Mouse (Mus musculus) megakaryocyte progenitor cell, adult 5-6 weeks (primary cell): ENCODE data around the gene Ninj1. TPM values are rescaled to one million over a fixed set of nuclear protein-coding genes. Genes with fewer than 3 reads are reported as not detected.

Experiments
- ATAC-seq: replicated peaks from 2 replicates; pipeline ENCODE4 v1.8.0; 2016; ENCODE audit warnings: mild to moderate bottlenecking, moderate TSS enrichment, inconsistent platforms; ENCODE audit not compliant: poor library complexity
- total RNA-seq, 2 experiments: library from RNA; stranded (forward) in 1 of 2; stranded (reverse) in 1 of 2; fragments of 157-497, 149-512 nt in 1 of 2; fragments of 200-1000 nt in 1 of 2; gene quantifications; 2 replicates each; pipeline versions ENCODE4 v1.2.3 to v1.2.4; 2015 to 2017

The Ninj1 gene
- total RNA-seq, 2 experiments from 2014 or later: 38.4 to 68.2 TPM

DNA sequence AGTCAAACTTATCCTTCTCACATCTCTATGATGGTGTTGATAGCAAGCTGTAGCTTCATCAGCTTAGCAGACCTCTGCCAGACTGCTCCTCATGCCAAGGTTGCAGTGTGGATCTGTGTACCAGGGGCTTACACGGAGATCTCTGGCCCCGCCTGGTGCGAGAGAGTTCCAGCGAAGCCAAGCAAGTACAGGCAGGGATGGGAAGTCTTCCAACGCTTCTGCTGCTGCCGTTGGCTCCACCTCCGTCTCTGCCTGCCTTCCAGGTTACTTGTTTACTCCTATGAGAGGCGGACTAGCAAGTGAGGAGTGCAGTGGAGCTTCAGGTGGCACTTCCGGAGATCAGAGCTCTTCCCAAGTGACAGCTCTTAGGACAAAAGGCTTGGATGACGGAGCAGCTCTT, 37.0 kb downstream of the Ninj1 start:
- no peak for ATAC-seq

DNA sequence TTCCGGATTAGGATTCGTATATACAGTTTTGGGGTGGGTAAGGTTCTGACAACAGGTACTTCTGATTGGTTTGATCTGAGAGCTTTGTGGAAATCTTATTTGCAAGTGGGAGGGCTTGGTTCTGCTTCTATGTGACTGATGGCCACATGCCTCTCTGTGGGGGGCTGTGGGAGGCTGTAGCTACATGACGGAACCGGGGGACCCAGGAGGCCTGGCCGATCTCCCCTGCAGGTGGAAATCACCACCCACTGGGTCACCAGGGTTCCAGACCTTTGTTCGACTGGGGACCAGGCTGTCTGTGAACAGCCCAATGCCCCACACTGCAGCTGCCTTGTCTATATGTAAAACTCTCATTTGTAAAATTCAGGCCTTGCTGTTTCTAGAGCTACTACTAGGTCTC, 37.4 kb downstream of the Ninj1 start:
- ATAC-seq: no peak

DNA sequence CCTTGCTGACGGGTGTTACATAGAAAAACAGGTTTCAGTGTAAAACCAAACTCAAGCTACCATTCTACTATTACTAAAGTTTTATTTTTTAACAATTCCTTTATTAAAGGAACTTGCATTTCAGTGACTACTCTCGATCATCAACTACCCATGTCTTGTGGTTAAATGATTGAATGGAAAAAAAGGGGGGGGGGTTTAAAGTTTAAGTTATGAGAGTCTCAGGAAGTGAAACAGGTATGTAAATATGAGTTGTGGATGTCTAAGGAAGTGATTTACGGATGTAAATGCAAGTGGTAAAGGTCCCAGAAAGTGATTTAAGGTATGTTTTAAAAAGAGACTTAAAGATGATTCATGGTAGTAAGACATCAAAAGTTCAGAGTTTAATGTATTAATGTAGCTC, 37.9 kb downstream of the Ninj1 start:
- ATAC-seq: no peak

DNA sequence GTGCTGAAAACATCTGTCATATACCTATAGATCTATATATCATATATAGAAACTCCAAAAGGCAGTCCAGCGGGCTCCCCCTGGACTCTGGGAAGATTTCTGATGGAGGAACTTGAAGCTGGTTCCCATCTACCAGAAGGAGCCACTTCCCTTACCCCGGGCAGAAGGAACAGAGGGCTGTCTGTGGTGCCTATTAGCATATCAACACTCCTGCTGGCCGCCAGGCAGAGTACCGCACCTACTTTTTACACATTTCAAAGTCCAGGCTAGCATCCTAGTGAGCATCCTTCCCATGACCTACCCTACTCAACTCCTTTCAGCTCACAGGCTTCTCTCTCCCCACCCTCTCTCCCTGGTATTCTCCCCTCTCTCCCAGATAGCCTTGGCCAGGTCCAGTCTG, 38.3 kb downstream of the Ninj1 start:
- peak; percentile 27 for ATAC-seq

DNA sequence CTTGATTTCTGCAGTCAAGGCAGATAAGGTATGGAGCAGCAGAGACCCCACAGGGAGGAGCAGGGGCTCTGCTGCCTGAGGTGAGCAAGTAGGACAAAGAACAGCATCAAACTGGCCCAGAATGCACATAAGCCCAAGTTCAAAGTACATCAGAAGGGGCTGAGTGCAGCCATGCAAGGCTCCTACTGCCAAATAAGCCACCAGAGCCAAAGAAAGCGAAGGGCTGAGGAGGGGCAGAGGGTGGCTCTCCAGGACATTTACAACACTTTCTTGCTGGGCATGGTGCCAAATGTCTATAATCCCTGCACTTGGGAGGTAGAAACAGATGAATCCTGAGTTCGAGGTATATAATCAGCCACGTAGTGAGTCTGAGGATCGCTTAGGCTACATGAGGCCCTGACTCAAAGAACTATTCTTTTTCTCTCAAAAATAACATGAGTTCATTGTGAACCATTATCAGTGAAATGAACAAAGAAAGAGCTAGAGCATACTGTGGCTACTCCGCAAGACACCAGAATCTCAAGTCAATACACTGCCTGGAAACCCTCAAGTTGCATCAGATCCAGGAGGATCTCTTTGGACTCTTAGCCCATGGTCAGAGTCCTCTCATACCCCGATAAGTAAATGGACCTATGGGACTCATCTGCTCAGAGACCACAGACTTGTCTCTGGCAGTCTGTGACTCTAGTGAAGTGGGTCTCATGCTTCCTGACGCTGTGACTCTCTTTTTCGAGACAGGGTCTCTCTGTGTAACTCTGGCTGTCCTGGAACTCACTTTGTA, 46.7 kb downstream of the Ninj1 start:
- no peak for ATAC-seq

DNA sequence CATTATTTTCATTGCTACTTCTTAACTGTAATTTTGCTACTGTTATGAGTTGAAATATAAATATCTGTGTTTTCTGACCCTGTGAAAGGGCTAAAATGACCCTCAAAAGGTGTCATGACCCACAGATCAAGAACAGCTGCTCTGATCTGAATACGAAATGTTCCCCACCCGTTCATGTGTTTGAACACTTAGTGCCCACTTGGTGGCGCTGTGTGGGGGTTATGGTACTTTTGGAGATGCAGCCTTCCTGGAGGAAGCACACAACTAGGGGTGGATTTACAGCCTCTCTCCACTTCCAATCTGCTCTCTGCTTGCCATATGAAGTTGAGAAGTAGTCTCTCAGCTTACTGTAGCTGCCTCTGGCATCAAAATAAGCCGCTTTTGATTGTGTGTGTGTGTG, 47.4 kb downstream of the Ninj1 start:
- no peak for ATAC-seq

DNA sequence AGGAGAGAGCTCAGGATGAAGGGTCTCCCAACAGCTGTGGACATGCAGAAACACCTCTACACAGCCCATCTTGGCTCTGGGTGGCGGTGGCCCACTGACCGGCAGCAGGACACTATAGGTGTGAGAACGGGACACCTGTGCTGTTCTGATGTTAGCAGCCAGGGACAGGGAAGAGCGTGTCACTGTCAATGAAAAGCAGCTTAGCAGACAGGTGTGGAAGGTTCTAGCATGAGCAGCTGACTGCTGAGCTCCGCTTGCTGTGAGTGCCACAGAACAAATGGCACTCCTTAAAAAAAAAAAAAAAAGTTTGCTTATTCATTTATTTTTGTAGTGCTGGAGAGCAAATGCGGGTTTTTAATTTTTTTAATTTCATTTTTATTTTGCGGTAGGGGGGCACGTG, 50.3 kb downstream of the Ninj1 start:
- ATAC-seq: no peak

DNA sequence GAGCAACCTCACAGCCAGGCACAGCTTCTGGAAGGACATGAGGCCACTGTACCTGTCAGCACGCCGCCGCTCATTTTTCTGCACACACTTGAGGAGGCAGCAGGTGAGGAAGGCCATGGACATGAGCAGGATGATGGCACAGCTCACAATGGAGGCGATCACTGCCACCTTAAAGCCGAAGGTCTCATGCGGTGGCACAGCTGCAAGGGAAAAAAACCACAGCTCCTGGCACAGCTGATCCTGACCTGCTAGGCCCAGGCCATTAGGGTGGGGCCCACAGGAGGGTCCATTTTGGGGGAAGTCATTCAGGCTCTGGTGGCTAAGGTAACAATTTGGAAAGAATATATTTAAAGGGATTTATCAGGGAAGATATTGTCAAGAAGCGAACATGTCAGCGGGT, 51.5 kb downstream of the Ninj1 start:
- ATAC-seq: no peak

DNA sequence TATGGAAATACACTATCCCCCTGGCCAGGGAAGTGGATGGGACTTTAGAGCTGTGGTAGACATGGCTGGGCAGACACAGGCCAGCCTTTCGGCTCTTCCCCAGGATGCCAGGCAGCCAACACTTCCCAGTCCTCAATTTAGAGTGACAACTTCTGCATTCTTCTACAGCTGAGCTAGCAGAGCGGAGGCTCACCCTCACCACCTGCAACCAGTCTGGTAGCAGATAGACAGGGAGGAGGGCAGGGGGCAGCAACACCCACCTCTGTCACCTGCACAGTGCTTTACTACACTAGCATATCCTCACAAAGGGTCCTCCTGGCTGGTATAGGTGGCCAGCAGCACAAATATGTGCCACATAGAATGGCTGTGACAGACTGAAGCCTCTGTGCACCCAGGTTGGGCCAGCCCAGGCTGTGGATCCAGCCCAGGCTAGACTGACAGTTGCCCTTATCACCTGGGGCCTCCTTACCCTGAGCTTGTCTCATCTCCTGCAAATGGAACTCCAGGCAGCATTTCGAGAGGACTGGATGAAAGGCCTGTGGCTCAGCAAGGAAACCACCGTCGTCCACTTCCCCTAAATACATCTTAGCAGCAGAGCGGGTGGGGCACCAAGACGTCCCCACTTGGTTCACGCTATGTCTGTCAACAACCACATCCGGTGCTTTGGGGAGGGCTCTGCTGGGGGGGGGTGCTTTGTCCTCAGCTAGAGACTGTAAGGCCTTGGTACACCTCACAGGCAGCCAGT, 55.2 kb downstream of the Ninj1 start:
- peak; percentile 86 for ATAC-seq

DNA sequence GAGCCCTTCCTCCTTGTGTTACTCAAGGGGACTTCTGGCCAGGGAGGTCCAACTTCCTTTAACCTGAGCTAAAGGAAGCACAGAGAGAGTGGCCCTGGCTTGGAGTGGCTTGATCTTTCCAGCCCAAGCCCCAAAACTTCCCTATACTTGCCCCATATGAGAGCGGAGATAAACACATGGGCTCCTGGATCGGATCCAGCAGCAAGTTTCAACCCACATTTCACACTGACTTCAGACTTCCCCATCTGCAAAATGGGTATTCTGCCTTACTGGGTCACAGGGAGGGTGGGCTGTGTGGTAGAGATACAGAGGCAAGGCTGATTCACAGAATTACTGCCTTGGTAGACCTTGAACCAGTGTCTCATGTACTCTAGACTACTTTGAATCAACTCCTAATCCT, 56.2 kb downstream of the Ninj1 start:
- ATAC-seq: peak; percentile 6; the same call in 1 of the 2 replicates

DNA sequence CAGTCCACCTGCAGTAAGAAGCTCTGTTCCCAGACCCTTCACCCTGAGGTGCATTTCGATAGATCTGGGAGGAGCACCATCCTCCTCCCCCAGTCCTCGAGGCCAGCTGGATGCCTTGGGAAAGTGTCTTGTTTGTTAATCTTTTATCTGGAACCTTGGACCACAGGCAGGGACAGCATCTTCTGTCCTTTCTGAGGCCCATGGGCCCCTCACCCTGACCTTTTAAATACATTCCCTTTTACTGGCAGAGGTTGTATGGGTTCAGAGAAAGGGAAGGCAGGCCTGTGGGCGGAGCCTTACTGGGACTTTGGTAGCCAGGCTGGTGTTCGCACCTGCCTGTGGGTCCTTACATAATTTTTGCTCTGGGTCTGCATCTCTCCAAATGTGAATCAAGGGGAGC, 58.0 kb downstream of the Ninj1 start:
- no peak for ATAC-seq

Other genes starting within 250 kb of the Ninj1 start
- 211 and 215 TPM in 2 replicates for gene Fam120a, start 219.5 kb upstream of the Ninj1 start, total RNA-seq (2015)
- 118 and 129 TPM in 2 replicates for gene Fam120a, start 219.5 kb upstream of the Ninj1 start, total RNA-seq (2017)
- not detected in 2 replicates for gene Wnk2, start 39.5 kb upstream of the Ninj1 start, total RNA-seq (2015)
- 0.03 TPM in 1 of 2 replicates, not detected in the other for gene Wnk2, start 39.5 kb upstream of the Ninj1 start, total RNA-seq (2017)
- gene Card19, start 28.6 kb downstream of the Ninj1 start, total RNA-seq (2015): 20.1 and 27.1 TPM in 2 replicates
- gene Card19, start 28.6 kb downstream of the Ninj1 start, total RNA-seq (2017): 22.1 and 30.2 TPM in 2 replicates
- gene Susd3, start 61.2 kb downstream of the Ninj1 start, total RNA-seq (2015): 3.8 and 5.7 TPM in 2 replicates
- 1.7 and 4.0 TPM in 2 replicates for gene Susd3, start 61.2 kb downstream of the Ninj1 start, total RNA-seq (2017)
- gene Fgd3, start 132.8 kb downstream of the Ninj1 start, total RNA-seq (2015): 3.4 and 4.1 TPM in 2 replicates
- 8.6 and 9.3 TPM in 2 replicates for gene Fgd3, start 132.8 kb downstream of the Ninj1 start, total RNA-seq (2017)
- gene Bicd2, start 154.1 kb downstream of the Ninj1 start, total RNA-seq (2015): 9.7 and 10.9 TPM in 2 replicates
- gene Bicd2, start 154.1 kb downstream of the Ninj1 start, total RNA-seq (2017): 17.1 and 21.5 TPM in 2 replicates
- gene Ippk, start 233.8 kb downstream of the Ninj1 start, total RNA-seq (2015): 4.6 and 5.1 TPM in 2 replicates
- 12.1 and 15.3 TPM in 2 replicates for gene Ippk, start 233.8 kb downstream of the Ninj1 start, total RNA-seq (2017)